Mouse (Mus musculus): ENCODE results near the gene Lamb3.

- TF ChIP-seq CTCF (IDR thresholded peaks at IDR 0.05; ENCODE audit: low read depth, low read length) (no peak), POLR2A (IDR thresholded peaks at IDR 0.05; ENCODE audit: extremely low read depth, insufficient read depth, low read length) (no peak)
Observed at GRCm38 (mm10) chr1:193295920-193296319, 88.4 kb downstream of the Lamb3 start.

Measured in liver, adult 2 months (tissue).